Mouse (Mus musculus) kidney, adult 2 months (tissue): Measurements from ENCODE around the gene Gabrb1.

Experiments used
- CTCF ChIP-seq: fragments of 200-500 bp; conservative IDR thresholded peaks from 2 replicates; pipeline ENCODE4 v1.5.1; 2011; ENCODE audit warnings: low read depth, mild to moderate bottlenecking, control low read depth, low read length, moderate library complexity, mixed read lengths; ENCODE audit not compliant: insufficient read depth, insufficient read length
- POLR2A ChIP-seq: fragments of 200-500 bp; IDR thresholded peaks from one replicate; pipeline ENCODE4 v1.6.1; 2011; ENCODE audit warnings: low read depth, low read length, control low read depth

DNA sequence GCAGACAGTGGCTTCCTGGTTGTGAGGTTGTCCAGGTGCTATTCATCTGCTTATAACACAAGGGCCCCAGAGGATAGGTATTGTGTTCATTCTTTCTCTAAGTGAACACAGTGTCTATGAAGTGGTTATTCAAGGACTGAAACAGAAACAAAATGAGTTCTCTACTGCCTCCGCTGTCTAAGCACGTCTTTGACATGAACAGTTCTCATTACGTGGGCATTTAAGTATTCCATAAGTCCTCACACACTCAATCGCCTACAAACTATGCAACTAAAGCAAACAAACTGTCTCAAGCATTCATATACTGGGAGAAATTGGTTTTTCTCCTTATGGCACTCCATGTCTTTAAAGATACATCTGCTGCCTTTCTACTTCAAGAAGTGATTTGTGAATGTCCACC is 257.8 kb downstream of the Gabrb1 start:
- TF ChIP-seq POLR2A (no peak), CTCF (no peak)
